9 mouse cellular contexts compared by ENCODE assay signal in genomic region chr6:99377131-99377530, GRCm38 (mm10).
DNase-seq lines count a peak whose midpoint lies in the region; ATAC-seq and TF ChIP-seq lines count a peak whose summit lies in the region.
"Had no signal": no experiment of that assay in that cellular context is flagged by ENCODE, and none has a peak within 500 bp of the region (broad histone marks: within the 10 kb centered on the region; RNA-seq: fewer than 3 reads in every experiment).

No protein-coding gene starts in this region.

- no peaks in the 10 kb centered on the region for H3K27me3 ChIP-seq in heart, embryonic 13.5 days (replicated peaks)
- no peaks in the 10 kb centered on the region for H3K27me3 ChIP-seq in lung, embryonic 14.5 days (ENCODE audit: insufficient read depth, low read length)
- no peaks in the 10 kb centered on the region for H3K27me3 ChIP-seq in embryonic facial prominence, embryonic 12.5 days
- H3K27me3 ChIP-seq: embryonic facial prominence, embryonic 15.5 days; midbrain, embryonic 12.5 days had no signal

- H3K27ac ChIP-seq in heart, embryonic 13.5 days (replicated peaks) = peak overlapping the region; percentile 54
- peak overlapping the region; percentile 37; the same call in 1 of the 2 replicates for H3K27ac ChIP-seq in lung, embryonic 14.5 days (ENCODE audit: low read depth)
- 0 out of 2 replicates have a peak overlapping the region, but pooled peaks have one; percentile 17 for H3K27ac ChIP-seq in embryonic facial prominence, embryonic 12.5 days
- H3K27ac ChIP-seq: embryonic facial prominence, embryonic 15.5 days had no signal

- peaks cover 58% of the 10 kb centered on the region for H3K4me1 ChIP-seq in heart, embryonic 13.5 days
- H3K4me1 ChIP-seq in lung, embryonic 14.5 days (ENCODE audit: insufficient read depth) = peaks cover 22% of the 10 kb centered on the region
- H3K4me1 ChIP-seq in embryonic facial prominence, embryonic 12.5 days = peaks cover 25% of the 10 kb centered on the region

- no peak overlapping the region for H3K4me3 ChIP-seq in heart, embryonic 13.5 days
- no peak overlapping the region for H3K4me3 ChIP-seq in lung, embryonic 14.5 days (ENCODE audit: low read depth, low read length)
- H3K4me3 ChIP-seq in embryonic facial prominence, embryonic 12.5 days = no peak overlapping the region
- H3K4me3 ChIP-seq: embryonic facial prominence, embryonic 15.5 days; midbrain, embryonic 12.5 days had no signal

- H3K9ac ChIP-seq in heart, embryonic 13.5 days = peak overlapping the region; percentile 37; the same call in 1 of the 2 replicates
- no peak overlapping the region for H3K9ac ChIP-seq in lung, embryonic 14.5 days
- no peak overlapping the region for H3K9ac ChIP-seq in embryonic facial prominence, embryonic 12.5 days
- H3K9ac ChIP-seq: embryonic facial prominence, embryonic 15.5 days had no signal

- no peaks in the 10 kb centered on the region for H3K36me3 ChIP-seq in heart, embryonic 13.5 days
- no peaks in the 10 kb centered on the region for H3K36me3 ChIP-seq in lung, embryonic 14.5 days (ENCODE audit: insufficient read depth)
- H3K36me3 ChIP-seq in embryonic facial prominence, embryonic 12.5 days = no peaks in the 10 kb centered on the region; the same call in 1 of the 2 replicates
- H3K36me3 ChIP-seq: embryonic facial prominence, embryonic 15.5 days; midbrain, embryonic 12.5 days had no signal

- no peak for ATAC-seq in heart, embryonic 13.5 days (ENCODE audit: extremely low read depth, insufficient number of reproducible peaks, low FRiP score, low TSS enrichment)
- ATAC-seq in lung, embryonic 14.5 days (ENCODE audit: insufficient read depth) = no peak
- ATAC-seq in embryonic facial prominence, embryonic 12.5 days (ENCODE audit: insufficient number of reproducible peaks, insufficient read depth, low FRiP score, low TSS enrichment) = no peak

- no peak overlapping the region for H3K4me2 ChIP-seq in heart, embryonic 13.5 days
- no peak overlapping the region for H3K4me2 ChIP-seq in lung, embryonic 14.5 days
- no peak overlapping the region for H3K4me2 ChIP-seq in embryonic facial prominence, embryonic 12.5 days (replicated peaks)
- H3K4me2 ChIP-seq: embryonic facial prominence, embryonic 15.5 days; midbrain, embryonic 12.5 days had no signal

- 58% methylated on average over 2 of the region's 2 CpGs for WGBS in heart, embryonic 13.5 days
- 59% methylated on average over 2 of the region's 2 CpGs for WGBS in lung, embryonic 14.5 days
- WGBS in embryonic facial prominence, embryonic 12.5 days = 53% methylated on average over 2 of the region's 2 CpGs

- no peak for DNase-seq in heart, adult 18-20 months
- no peak for DNase-seq in lung, embryonic 14.5 days
- no peak for DNase-seq in lung, postnatal 10 days
- peak; percentile 13 for DNase-seq in cerebellum, adult 9-10 months
- DNase-seq in Muller cell, postnatal 12 days (ENCODE audit: inconsistent ontology term) = no peak

- H3K9me3 ChIP-seq in heart, embryonic 13.5 days = no peaks in the 10 kb centered on the region
- no peaks in the 10 kb centered on the region for H3K9me3 ChIP-seq in lung, embryonic 14.5 days (ENCODE audit: low read depth, low read length)
- no peaks in the 10 kb centered on the region for H3K9me3 ChIP-seq in embryonic facial prominence, embryonic 12.5 days
- H3K9me3 ChIP-seq: embryonic facial prominence, embryonic 15.5 days; midbrain, embryonic 12.5 days had no signal

- TF ChIP-seq CTCF in lung, embryonic 14.5 days (IDR thresholded peaks at IDR 0.05; ENCODE audit: low read depth) = no peak
